Mouse (Mus musculus): ENCODE measurements around the gene Nlrc4.

GRCm38 (mm10) chr17:74454660-74455059 is 4.3 kb downstream of the Nlrc4 start:
- TF ChIP-seq POLR2A (IDR thresholded peaks at IDR 0.05; ENCODE audit: low read depth, low read length) (no peak), CTCF (IDR thresholded peaks at IDR 0.05; ENCODE audit: extremely low read depth, insufficient read depth, insufficient read length, insufficient replicate concordance) (no peak)
